Mouse (Mus musculus): ENCODE data around the gene Spata5. TPM values are rescaled to one million over a fixed set of nuclear protein-coding genes. Genes with fewer than 3 reads are reported as not detected.

The Spata5 gene
- polyA plus RNA-seq, 1 experiment = 6.9 TPM

- Histone ChIP-seq H3K4me3 (ENCODE audit: insufficient read depth, low read depth, low read length) (no peak overlapping the region), H3K4me1 (ENCODE audit: control insufficient read depth, insufficient read depth, insufficient read length, low read length) (no peaks in the 10 kb centered on the region), H3K27ac (replicated peaks; ENCODE audit: low read depth, low read length) (no peak overlapping the region)
Measured at GRCm38 (mm10) chr3:37557741-37558479, 138.2 kb downstream of the Spata5 start.

DNA sequence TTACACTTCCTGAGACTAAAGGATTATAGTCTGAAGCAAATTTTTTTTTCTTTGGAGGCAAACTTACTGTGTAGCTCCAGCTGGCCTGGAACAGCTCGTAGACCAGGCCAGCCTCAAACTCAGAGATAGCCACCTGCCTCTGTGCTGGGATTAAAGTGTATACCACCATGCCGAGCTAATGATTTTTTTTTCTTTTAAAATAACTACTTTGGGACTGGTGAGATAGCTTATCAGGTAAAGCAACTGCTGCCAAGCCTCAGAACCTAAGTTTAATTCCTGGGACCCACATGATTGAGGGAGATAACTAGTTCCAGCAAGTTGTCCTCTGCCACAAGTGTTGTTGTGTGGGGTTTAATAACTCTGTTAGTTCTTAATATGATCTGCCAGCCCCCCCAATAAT is 139.6 kb downstream of the Spata5 start:
- no peak overlapping the region for H3K27ac ChIP-seq (replicated peaks; ENCODE audit: low read depth, low read length)
- H3K4me1 ChIP-seq (ENCODE audit: control insufficient read depth, insufficient read depth, insufficient read length, low read length) = no peaks in the 10 kb centered on the region
- H3K4me3 ChIP-seq (ENCODE audit: insufficient read depth, low read depth, low read length) = no peak overlapping the region

- Histone ChIP-seq H3K4me1 (ENCODE audit: control insufficient read depth, insufficient read depth, insufficient read length, low read length) (no peaks in the 10 kb centered on the region), H3K4me3 (ENCODE audit: insufficient read depth, low read depth, low read length) (no peak overlapping the region), H3K27ac (replicated peaks; ENCODE audit: low read depth, low read length) (no peak overlapping the region)
Measured at GRCm38 (mm10) chr3:37561466-37561865, 141.8 kb downstream of the Spata5 start.

- H3K27ac ChIP-seq (replicated peaks; ENCODE audit: low read depth, low read length) = no peak overlapping the region
- no peaks in the 10 kb centered on the region for H3K4me1 ChIP-seq (ENCODE audit: control insufficient read depth, insufficient read depth, insufficient read length, low read length)
- no peak overlapping the region for H3K4me3 ChIP-seq (ENCODE audit: insufficient read depth, low read depth, low read length)
Measured at GRCm38 (mm10) chr3:37566097-37566496, 146.4 kb downstream of the Spata5 start.

- H3K4me3 ChIP-seq (ENCODE audit: insufficient read depth, low read depth, low read length) = no peak overlapping the region
- H3K4me1 ChIP-seq (ENCODE audit: control insufficient read depth, insufficient read depth, insufficient read length, low read length) = no peaks in the 10 kb centered on the region
- no peak overlapping the region for H3K27ac ChIP-seq (replicated peaks; ENCODE audit: low read depth, low read length)
Measured at GRCm38 (mm10) chr3:37567505-37567904, 147.8 kb downstream of the Spata5 start.

DNA sequence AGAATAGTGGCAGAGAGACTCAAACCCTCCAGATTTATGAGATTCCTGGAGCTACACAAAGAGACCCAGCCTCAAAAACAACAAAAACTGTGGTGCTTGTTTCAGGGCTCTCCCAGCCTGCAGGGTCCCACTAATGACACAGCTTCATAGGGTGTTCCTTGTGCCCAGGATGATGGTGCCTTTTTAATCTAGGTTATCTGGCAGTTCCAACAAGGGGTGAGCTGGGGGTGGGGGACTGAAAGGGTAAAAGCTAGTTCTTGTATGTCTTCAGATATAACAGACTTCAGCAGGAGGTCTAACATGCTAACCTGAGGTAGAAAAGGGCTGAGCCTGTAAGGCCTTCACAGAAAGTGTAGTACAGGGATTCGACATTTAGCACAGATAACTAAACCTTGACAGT is 149.1 kb downstream of the Spata5 start:
- no peak overlapping the region for H3K4me3 ChIP-seq (ENCODE audit: insufficient read depth, low read depth, low read length)
- H3K4me1 ChIP-seq (ENCODE audit: control insufficient read depth, insufficient read depth, insufficient read length, low read length) = no peaks in the 10 kb centered on the region
- no peak overlapping the region for H3K27ac ChIP-seq (replicated peaks; ENCODE audit: low read depth, low read length)

GRCm38 (mm10) chr3:37569661-37570566 is 150.2 kb downstream of the Spata5 start:
- H3K4me1 ChIP-seq (ENCODE audit: control insufficient read depth, insufficient read depth, insufficient read length, low read length) = no peaks in the 10 kb centered on the region
- H3K4me3 ChIP-seq (ENCODE audit: insufficient read depth, low read depth, low read length) = no peak overlapping the region
- H3K27ac ChIP-seq (replicated peaks; ENCODE audit: low read depth, low read length) = no peak overlapping the region

GRCm38 (mm10) chr3:37571633-37572032 is 151.9 kb downstream of the Spata5 start:
- Histone ChIP-seq H3K4me3 (ENCODE audit: insufficient read depth, low read depth, low read length) (no peak overlapping the region), H3K27ac (replicated peaks; ENCODE audit: low read depth, low read length) (no peak overlapping the region), H3K4me1 (ENCODE audit: control insufficient read depth, insufficient read depth, insufficient read length, low read length) (no peaks in the 10 kb centered on the region)

GRCm38 (mm10) chr3:37572066-37572465 is 152.4 kb downstream of the Spata5 start:
- no peak overlapping the region for H3K4me3 ChIP-seq (ENCODE audit: insufficient read depth, low read depth, low read length)
- no peak overlapping the region for H3K27ac ChIP-seq (replicated peaks; ENCODE audit: low read depth, low read length)
- H3K4me1 ChIP-seq (ENCODE audit: control insufficient read depth, insufficient read depth, insufficient read length, low read length) = no peaks in the 10 kb centered on the region

DNA sequence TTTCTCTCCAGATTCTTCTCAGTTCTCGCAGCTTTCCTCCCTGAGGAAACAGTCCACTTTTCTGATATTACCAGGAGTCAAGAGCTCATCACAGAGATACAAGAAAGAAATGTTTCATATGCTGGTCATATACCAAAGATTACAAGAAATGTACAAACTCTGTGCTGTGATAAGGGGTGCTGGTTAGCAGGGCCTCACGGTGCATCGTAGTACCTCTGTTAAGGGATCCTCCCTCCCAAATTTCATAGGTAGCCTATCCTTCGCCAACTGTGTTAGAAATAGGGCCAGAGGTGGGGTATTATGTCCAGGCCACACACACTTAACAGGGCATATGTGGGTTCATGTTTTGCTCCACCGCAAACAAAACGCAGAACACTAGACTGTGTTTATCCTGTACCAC is 157.1 kb downstream of the Spata5 start:
- Histone ChIP-seq H3K27ac (replicated peaks; ENCODE audit: low read depth, low read length) (no peak overlapping the region), H3K4me1 (ENCODE audit: control insufficient read depth, insufficient read depth, insufficient read length, low read length) (no peaks in the 10 kb centered on the region), H3K4me3 (ENCODE audit: insufficient read depth, low read depth, low read length) (no peak overlapping the region)

GRCm38 (mm10) chr3:37577706-37578105 is 158.0 kb downstream of the Spata5 start:
- Histone ChIP-seq H3K4me1 (ENCODE audit: control insufficient read depth, insufficient read depth, insufficient read length, low read length) (no peaks in the 10 kb centered on the region), H3K4me3 (ENCODE audit: insufficient read depth, low read depth, low read length) (no peak overlapping the region), H3K27ac (replicated peaks; ENCODE audit: low read depth, low read length) (no peak overlapping the region)

DNA sequence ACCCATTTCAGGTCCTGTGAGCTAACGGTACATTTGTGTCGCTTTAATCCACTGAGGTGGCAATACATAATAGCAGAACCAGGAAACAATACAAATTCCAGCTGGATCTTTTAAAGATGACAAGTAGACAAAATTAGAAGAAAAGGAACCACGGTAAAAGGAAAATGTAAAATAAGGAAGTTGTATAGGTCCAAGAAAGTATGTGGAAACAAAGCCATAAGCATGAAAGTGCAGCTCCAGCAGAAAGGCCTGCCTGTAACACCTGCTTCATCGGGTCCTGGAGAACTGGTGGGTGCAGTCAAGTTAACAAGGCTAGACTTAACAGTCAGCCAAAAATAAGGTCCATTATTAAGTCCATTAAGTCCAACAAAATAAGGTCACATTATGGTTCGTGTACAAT is 164.9 kb downstream of the Spata5 start:
- Histone ChIP-seq H3K4me1 (ENCODE audit: control insufficient read depth, insufficient read depth, insufficient read length, low read length) (peaks cover 9% of the 10 kb centered on the region; the same call in 1 of the 2 replicates), H3K27ac (replicated peaks; ENCODE audit: low read depth, low read length) (no peak overlapping the region)

DNA sequence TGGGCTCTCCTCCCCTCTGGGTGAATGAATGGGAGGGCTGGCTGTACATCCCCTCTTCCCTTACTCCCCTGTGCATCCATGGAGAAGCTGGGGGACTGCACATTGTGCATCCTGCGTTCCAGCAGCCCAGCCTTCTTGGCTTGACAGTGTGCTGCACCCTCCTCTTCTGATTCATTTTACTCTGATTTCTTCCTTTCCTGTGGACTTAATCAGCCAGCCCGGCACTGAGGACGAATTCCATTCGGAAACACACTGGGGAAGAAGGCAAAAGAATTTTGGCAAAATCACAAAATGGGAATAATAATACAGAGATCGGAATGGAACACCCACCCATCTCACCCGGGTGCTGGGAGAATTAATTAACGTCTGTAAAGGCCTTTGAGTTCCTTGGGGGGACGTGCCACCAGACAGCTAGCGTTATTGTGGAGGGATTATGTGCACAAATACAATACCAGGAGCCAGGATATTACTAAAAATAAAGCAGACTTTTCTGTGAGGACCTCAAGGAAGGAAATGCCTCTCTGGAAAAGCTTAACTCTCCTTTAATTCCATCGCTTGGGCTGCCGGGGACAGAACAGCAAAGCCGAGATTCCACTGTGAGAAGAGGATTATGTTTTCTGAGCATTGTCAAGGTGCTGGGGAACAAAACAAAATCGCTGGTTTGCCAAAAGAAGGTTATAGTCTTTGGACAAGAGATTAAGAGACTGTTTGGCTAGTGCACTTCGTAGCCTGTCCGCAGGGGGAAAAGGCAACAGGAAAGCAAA is 166.5 kb downstream of the Spata5 start:
- Histone ChIP-seq H3K27ac (replicated peaks; ENCODE audit: low read depth, low read length) (peak overlapping the region; percentile 62), H3K4me3 (ENCODE audit: insufficient read depth, low read depth, low read length) (peak overlapping the region; percentile 22), H3K4me1 (ENCODE audit: control insufficient read depth, insufficient read depth, insufficient read length, low read length) (peaks cover 9% of the 10 kb centered on the region; the same call in 1 of the 2 replicates)

More for the DNA sequence above, 164.9 kb downstream of the Spata5 start:
- no peak overlapping the region for H3K4me3 ChIP-seq (ENCODE audit: insufficient read depth, low read depth, low read length)

- Histone ChIP-seq H3K4me1 (ENCODE audit: control insufficient read depth, insufficient read depth, insufficient read length, low read length) (peaks cover 9% of the 10 kb centered on the region; the same call in 1 of the 2 replicates), H3K27ac (replicated peaks; ENCODE audit: low read depth, low read length) (peak overlapping the region; percentile 62), H3K4me3 (ENCODE audit: insufficient read depth, low read depth, low read length) (peak overlapping the region; percentile 22)
Measured at GRCm38 (mm10) chr3:37586731-37587578, 167.3 kb downstream of the Spata5 start.

Measured in brown adipose tissue, adult 24 weeks (tissue).